Mouse (Mus musculus) skeletal muscle tissue, adult 2 months (tissue): ENCODE data around the gene Abhd2.

ENCODE experiments used
- DNase-seq: peaks from one replicate; pipeline ENCODE4 v3.0.0-alpha.2; 2012; ENCODE audit warnings: low read depth, low spot score

The Abhd2 gene

GRCm38 (mm10) chr7:79293605-79294232, 20.7 kb downstream of the Abhd2 start:
- DNase-seq, result no peak

GRCm38 (mm10) chr7:79294449-79294980, 21.5 kb downstream of the Abhd2 start:
- no peak for DNase-seq

GRCm38 (mm10) chr7:79295196-79295826, 22.3 kb downstream of the Abhd2 start:
- DNase-seq, result no peak

GRCm38 (mm10) chr7:79298681-79299080, 25.7 kb downstream of the Abhd2 start:
- no peak for DNase-seq

GRCm38 (mm10) chr7:79299548-79299947, 26.5 kb downstream of the Abhd2 start:
- DNase-seq, result no peak

- DNase-seq, result no peak
Measured at GRCm38 (mm10) chr7:79300432-79301151, 27.6 kb downstream of the Abhd2 start.

- no peak for DNase-seq
Measured at GRCm38 (mm10) chr7:79302145-79302544, 29.1 kb downstream of the Abhd2 start.

- no peak for DNase-seq
Measured at GRCm38 (mm10) chr7:79302586-79302985, 29.6 kb downstream of the Abhd2 start.

- no peak for DNase-seq
Measured at GRCm38 (mm10) chr7:79303183-79303761, 30.3 kb downstream of the Abhd2 start.

- DNase-seq, result no peak
Measured at GRCm38 (mm10) chr7:79308455-79309030, 35.5 kb downstream of the Abhd2 start.

GRCm38 (mm10) chr7:79309247-79310190, 36.5 kb downstream of the Abhd2 start:
- DNase-seq, result no peak

- no peak for DNase-seq
Measured at GRCm38 (mm10) chr7:79310191-79310555, 37.2 kb downstream of the Abhd2 start.

- no peak for DNase-seq
Measured at GRCm38 (mm10) chr7:79311420-79311988, 38.5 kb downstream of the Abhd2 start.

GRCm38 (mm10) chr7:79312246-79312645, 39.2 kb downstream of the Abhd2 start:
- no peak for DNase-seq

- no peak for DNase-seq
Measured at GRCm38 (mm10) chr7:79313519-79314059, 40.6 kb downstream of the Abhd2 start.

GRCm38 (mm10) chr7:79314517-79314916, 41.5 kb downstream of the Abhd2 start:
- no peak for DNase-seq

- DNase-seq, result no peak
Measured at GRCm38 (mm10) chr7:79315149-79315548, 42.1 kb downstream of the Abhd2 start.

- no peak for DNase-seq
Measured at GRCm38 (mm10) chr7:79316069-79316695, 43.2 kb downstream of the Abhd2 start.

- DNase-seq, result no peak
Measured at GRCm38 (mm10) chr7:79317576-79317975, 44.6 kb downstream of the Abhd2 start.
